Mouse (Mus musculus): ENCODE measurements around the gene Slc2a10. TPM values are rescaled to one million over a fixed set of nuclear protein-coding genes. Genes with fewer than 3 reads are reported as not detected.
A peak's percentile ranks its signal among the peaks of the same experiment; 100 is the strongest.
"Not testable (repeated sequence)": the region's sequence is repeated elsewhere in the genome, so short reads cannot be mapped to it uniquely, and the experiment has no call there.

The Slc2a10 gene
- polyA plus RNA-seq, 1 experiment = 0.40 TPM

DNA sequence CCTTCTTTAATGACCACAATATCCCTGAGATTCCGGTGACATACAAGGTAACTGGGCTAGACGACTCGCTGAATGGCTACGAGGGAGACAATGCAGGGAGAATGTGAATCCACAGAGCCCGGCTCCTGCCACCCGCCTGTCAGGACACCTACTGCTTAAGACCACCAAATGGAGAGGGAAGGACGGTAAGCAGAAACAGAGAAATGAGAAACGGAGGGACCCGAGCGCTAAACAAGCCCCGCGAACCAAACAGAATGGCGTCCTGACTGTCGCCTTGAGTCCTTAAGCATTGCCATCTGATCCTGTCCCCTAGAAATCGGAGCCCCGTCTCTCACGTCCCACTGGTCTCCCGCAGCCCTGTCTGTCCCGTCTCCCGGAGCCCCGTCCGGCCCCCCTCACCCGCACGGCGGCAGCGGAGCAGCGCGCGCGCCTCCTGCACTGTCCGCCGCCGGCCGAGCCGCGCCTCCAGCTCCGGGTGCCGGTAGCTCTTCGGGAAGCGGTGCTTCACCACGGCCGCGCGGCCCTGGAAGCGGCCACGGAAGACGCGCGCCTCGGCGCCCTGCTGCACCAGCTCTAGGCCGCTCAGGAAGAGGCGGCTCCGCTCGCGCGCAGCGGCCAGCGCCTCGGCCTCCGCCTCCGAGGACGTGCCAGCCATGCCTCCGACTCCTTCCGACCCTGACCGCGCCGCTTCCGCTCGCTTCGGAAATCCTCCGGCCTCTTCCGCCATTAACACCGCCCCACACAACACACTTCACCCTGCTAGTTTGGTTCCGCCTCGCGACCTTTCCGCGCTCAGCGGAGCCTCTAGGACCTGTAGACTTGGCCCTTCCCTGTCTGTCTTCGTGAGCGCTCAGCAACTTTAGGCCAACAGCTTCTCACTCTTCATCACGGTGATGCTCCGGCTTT is 10.7 kb upstream of the Slc2a10 start, which contains the start of gene Trp53rka:
Gene Trp53rka, minus strand, starts transcription at position 677 of the 906 bp plus-strand sequence.
- H3K4me3 ChIP-seq (ENCODE audit: insufficient read depth, low read depth, low read length) = peak within 1 kb of the TSS; percentile 73
- peaks cover 4% of the 10 kb centered on the region; the same call in 1 of the 2 replicates for H3K4me1 ChIP-seq (ENCODE audit: control insufficient read depth, insufficient read depth, insufficient read length, low read length)
- H3K27ac ChIP-seq (replicated peaks; ENCODE audit: low read depth, low read length) = peak within 1 kb of the TSS; percentile 73

DNA sequence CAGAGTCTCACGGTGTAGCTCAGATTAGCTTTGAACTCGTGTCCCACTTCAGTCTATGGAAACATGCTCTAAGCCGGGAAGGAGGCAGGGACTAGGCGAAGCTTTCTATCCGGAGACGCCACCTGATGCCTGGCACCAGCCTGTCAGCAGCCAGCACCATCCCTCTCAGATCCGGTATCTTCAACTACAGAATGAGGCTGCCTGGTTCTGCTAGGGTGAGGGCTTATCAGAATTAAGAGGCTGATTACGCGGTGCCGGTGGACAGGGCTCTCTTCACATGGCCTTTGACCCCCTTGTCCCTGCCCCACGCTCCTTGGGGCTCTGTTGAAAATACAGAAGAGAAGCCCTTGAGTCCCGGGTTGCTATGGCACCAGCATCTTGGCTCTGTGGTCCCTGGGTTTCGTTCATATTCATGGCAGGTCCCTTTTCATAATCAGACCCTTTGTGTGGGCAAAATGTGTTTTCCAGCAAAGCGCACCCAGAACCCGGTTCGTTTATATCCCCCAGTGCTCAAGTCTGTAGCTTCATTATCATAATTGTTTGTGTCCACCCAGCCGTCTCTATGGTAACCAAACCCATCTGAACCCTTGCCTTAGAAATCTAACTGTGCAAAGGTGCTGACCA is 9.9 kb upstream of the Slc2a10 start:
- Histone ChIP-seq H3K4me3 (ENCODE audit: insufficient read depth, low read depth, low read length) (peak overlapping the region; percentile 73), H3K27ac (replicated peaks; ENCODE audit: low read depth, low read length) (peak overlapping the region; percentile 73), H3K4me1 (ENCODE audit: control insufficient read depth, insufficient read depth, insufficient read length, low read length) (peaks cover 4% of the 10 kb centered on the region; the same call in 1 of the 2 replicates)

DNA sequence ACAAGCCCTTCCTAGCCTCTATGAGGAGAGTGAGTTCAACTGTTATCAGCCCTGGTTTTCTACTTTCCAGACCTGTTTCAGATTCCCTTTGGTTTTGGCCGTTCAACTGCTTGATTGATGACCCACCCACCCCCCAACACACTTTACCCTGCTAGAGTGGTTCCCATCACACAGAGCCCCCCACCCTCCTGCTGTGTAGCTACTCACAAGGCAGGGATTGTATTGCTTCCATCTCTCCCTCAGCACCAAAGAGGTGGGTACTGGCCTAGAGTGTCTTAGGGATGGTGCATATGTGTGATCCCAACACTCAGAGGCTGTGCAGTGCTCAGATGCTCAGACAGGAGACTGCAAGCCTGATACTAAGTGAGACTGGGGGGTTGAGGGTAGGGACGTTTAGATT is 9.1 kb upstream of the Slc2a10 start:
- H3K4me3 ChIP-seq (ENCODE audit: insufficient read depth, low read depth, low read length) = no peak overlapping the region
- H3K27ac ChIP-seq (replicated peaks; ENCODE audit: low read depth, low read length) = no peak overlapping the region
- H3K4me1 ChIP-seq (ENCODE audit: control insufficient read depth, insufficient read depth, insufficient read length, low read length) = peaks cover 4% of the 10 kb centered on the region; the same call in 1 of the 2 replicates

DNA sequence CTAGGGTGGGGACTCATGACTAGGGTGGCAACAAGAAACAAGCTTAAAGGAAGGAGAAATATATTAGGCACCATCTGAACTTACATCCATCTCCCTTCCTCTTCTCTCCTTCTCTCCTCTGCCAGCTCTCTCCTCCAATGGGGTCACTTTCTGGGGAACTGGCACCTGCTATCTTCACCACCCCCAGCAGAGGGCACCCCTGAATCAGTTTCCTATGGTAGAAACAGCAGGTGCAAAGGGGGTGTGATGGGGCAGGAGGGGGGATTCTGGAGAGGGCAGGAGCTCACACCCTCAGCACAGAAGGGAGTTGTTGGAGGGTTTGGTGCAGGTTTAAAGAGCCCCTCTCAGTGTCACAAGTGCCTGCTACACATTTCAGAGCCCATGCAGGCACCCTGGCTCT is 7.3 kb upstream of the Slc2a10 start:
- Histone ChIP-seq H3K4me1 (ENCODE audit: control insufficient read depth, insufficient read depth, insufficient read length, low read length) (peaks cover 4% of the 10 kb centered on the region; the same call in 1 of the 2 replicates), H3K4me3 (ENCODE audit: insufficient read depth, low read depth, low read length) (no peak overlapping the region), H3K27ac (replicated peaks; ENCODE audit: low read depth, low read length) (no peak overlapping the region)

DNA sequence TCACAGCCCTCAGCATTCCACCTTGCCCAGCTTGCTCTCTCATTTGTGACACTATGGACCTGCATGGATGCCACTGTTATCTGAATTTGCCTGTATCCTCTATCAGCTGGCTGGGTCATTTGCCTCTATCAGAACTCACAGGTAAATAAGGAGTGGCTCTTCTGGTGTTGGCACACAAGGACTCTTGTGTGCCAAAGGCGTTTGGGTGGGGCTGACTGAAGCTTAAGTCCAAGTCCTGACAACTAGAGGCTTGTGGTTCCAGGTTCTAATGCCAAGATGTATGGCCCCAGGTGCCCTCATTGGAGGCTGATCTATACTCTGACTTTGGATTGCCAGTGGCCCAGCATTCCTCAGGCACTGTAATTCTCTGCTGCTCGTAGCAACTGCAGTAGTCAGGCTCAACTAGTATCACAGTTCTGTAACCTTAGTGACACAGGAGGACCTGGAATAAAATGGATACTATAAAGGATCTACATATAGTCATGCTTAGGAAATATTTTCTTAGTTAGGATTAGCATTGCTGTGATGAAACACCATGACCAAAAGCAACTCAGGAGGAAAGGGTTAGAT is 5.8 kb upstream of the Slc2a10 start:
- Histone ChIP-seq H3K27ac (replicated peaks; ENCODE audit: low read depth, low read length) (no peak overlapping the region), H3K4me3 (ENCODE audit: insufficient read depth, low read depth, low read length) (no peak overlapping the region), H3K4me1 (ENCODE audit: control insufficient read depth, insufficient read depth, insufficient read length, low read length) (peaks cover 4% of the 10 kb centered on the region; the same call in 1 of the 2 replicates)

DNA sequence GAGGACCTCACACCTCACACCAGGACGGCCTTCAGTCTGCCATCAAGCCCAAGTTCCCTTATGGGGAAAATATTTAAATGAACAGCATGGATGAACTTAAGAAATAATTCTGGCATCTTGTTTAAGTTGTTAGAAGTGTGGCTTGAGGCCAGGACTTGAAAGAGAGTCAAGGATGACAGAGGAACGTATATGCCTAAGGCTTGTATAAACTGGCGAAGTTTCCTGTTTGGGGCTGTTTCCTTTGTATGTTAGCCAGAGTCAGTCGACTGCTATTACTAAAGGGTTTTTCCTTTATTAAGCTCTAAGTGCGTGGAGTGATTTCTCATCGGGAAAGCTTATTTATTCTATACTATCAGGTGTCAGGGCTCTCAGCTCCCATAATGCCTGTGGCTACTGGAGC is 4.8 kb upstream of the Slc2a10 start:
- no peaks in the 10 kb centered on the region; the same call in 1 of the 2 replicates for H3K4me1 ChIP-seq (ENCODE audit: control insufficient read depth, insufficient read depth, insufficient read length, low read length)
- no peak overlapping the region for H3K27ac ChIP-seq (replicated peaks; ENCODE audit: low read depth, low read length)
- H3K4me3 ChIP-seq (ENCODE audit: insufficient read depth, low read depth, low read length) = no peak overlapping the region

DNA sequence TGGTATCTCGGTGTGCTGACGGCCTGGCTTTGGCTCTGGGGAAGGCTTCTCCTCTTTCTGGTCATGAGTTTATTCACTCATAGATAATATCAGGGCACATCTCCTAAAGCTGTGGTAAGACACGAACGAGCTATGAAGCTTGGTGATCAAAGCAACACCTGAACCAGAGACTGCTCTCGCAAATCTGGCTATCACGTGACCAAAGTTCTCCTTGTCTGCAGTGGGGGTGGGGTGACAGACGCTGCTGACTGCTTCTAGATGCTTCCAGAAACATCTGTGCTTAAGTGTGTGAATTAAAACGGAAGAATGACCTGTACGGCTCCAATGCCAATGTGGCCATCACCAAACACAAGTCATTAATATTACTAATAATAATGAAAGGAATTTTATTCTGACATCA is 6.1 kb downstream of the Slc2a10 start:
- Histone ChIP-seq H3K4me3 (ENCODE audit: insufficient read depth, low read depth, low read length) (no peak overlapping the region), H3K27ac (replicated peaks; ENCODE audit: low read depth, low read length) (no peak overlapping the region), H3K4me1 (ENCODE audit: control insufficient read depth, insufficient read depth, insufficient read length, low read length) (no peaks in the 10 kb centered on the region)

DNA sequence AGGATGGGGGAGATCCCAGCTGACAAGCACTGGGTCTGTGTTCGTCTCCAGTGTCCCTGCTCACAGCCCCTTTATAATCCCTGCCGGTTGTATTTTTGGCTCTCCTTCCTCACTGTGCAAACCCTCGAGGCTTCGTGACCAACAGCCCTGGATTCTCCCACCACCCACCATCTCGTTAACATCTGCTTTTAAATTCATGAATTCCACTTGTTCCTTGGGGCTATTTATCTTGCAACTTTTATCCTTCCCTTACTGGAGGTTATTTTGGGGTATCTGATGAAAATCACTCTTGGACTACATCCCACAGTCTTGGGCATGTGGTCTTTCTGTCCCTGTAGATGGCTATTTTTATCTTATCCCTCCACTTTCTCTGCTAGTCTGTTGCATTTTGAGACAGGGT is 6.9 kb downstream of the Slc2a10 start:
- no peak overlapping the region for H3K4me3 ChIP-seq (ENCODE audit: insufficient read depth, low read depth, low read length)
- no peaks in the 10 kb centered on the region for H3K4me1 ChIP-seq (ENCODE audit: control insufficient read depth, insufficient read depth, insufficient read length, low read length)
- no peak overlapping the region for H3K27ac ChIP-seq (replicated peaks; ENCODE audit: low read depth, low read length)

DNA sequence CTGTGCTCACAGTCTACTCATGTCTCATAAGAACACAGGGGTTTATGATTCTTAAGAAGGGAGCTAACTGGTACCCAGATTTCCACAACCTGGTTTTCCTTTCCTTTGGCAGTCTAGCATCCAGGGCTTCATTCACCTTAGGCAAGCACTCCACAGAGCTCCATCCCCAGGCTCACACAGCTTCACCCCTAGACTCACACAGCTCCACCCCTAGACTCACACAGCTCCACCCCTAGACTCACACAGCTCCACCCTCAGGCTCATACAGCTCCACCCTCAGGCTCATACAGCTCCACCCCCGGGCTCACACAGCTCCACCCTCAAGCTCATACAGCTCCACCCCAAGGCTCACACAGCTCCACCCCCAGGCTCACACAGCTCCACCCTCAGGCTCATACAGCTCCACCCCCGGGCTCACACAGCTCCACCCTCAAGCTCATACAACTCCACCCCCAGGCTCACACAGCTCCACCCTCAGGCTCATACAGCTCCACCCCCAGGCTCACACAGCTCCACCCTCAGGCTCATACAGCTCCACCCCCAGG is 7.4 kb downstream of the Slc2a10 start:
- not testable (repeated sequence) for H3K4me1 ChIP-seq (ENCODE audit: control insufficient read depth, insufficient read depth, insufficient read length, low read length)

DNA sequence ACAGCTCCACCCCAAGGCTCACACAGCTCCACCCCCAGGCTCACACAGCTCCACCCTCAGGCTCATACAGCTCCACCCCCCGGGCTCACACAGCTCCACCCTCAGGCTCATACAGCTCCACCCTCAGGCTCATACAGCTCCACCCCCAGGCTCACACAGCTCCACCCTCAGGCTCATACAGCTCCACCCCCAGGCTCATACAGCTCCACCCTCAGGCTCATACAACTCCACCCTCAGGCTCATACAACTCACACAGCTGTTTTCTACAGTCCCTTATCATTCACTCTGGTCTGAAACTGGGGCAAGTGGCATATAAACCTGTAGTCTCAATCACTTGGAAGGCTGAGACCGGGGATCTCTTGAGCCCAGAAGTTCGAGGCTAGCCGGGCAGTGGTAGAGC is 7.9 kb downstream of the Slc2a10 start:
- H3K4me1 ChIP-seq (ENCODE audit: control insufficient read depth, insufficient read depth, insufficient read length, low read length); H3K27ac ChIP-seq (replicated peaks; ENCODE audit: low read depth, low read length); H3K4me3 ChIP-seq (ENCODE audit: insufficient read depth, low read depth, low read length): not testable (repeated sequence)

More for the DNA sequence above, 7.4 kb downstream of the Slc2a10 start:
- not testable (repeated sequence) for H3K27ac ChIP-seq (replicated peaks; ENCODE audit: low read depth, low read length); H3K4me3 ChIP-seq (ENCODE audit: insufficient read depth, low read depth, low read length)

DNA sequence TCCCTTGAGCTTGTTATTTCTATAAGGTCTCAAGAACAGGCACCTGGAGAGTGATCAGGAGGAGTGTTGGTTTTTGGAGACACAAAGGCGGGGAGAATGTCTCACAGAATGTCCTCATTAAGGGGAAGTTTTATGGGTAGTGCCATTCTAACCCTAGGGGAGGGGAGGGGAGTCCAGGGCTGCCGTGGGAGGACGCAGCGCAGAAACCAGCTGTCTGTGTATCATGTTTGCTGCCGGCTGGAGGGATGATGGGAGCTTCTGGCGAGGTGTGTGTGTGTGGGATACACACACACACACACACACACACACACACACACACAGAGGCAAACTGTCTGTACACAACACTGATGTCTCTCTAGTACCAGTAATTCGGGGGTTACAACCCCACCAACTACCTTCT is 8.8 kb downstream of the Slc2a10 start:
- H3K27ac ChIP-seq (replicated peaks; ENCODE audit: low read depth, low read length) = no peak overlapping the region
- H3K4me3 ChIP-seq (ENCODE audit: insufficient read depth, low read depth, low read length) = no peak overlapping the region
- no peaks in the 10 kb centered on the region for H3K4me1 ChIP-seq (ENCODE audit: control insufficient read depth, insufficient read depth, insufficient read length, low read length)

DNA sequence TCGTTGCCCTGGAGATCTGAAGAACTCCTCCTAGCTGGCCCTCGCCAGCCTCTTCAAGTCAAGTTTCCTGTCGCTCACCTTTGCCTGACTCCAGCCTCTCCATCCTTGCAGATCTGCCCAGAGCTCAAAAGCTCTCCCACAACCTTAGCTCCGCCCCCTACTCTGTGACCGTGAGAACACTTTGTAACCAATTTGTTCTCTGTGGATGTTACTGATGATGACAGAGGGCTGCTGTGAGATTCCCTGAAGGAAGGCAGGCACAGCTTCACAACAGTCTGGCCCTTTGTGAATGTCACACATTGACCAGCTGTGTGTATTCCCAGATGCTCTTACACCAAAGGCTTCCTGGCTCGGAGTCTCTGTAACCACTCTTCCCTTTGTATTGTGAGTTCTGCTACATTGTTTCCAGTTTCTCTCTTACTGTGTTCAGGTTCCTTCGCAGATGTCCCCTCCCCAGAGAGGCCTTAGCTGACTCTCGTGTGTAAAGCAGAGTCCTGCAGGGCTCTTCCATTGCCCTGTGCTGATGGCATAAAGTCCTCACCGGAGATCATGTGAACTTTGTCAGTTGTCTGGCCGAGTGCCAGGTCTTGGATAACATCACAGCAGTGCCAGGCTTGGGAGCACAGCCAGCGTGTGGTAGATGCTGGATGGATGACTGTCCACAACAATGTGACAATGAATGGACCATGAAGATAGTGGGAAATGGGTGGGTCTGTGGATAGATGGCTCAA is 9.4 kb downstream of the Slc2a10 start:
- no peak overlapping the region for H3K4me3 ChIP-seq (ENCODE audit: insufficient read depth, low read depth, low read length)
- H3K4me1 ChIP-seq (ENCODE audit: control insufficient read depth, insufficient read depth, insufficient read length, low read length) = no peaks in the 10 kb centered on the region
- H3K27ac ChIP-seq (replicated peaks; ENCODE audit: low read depth, low read length) = no peak overlapping the region

DNA sequence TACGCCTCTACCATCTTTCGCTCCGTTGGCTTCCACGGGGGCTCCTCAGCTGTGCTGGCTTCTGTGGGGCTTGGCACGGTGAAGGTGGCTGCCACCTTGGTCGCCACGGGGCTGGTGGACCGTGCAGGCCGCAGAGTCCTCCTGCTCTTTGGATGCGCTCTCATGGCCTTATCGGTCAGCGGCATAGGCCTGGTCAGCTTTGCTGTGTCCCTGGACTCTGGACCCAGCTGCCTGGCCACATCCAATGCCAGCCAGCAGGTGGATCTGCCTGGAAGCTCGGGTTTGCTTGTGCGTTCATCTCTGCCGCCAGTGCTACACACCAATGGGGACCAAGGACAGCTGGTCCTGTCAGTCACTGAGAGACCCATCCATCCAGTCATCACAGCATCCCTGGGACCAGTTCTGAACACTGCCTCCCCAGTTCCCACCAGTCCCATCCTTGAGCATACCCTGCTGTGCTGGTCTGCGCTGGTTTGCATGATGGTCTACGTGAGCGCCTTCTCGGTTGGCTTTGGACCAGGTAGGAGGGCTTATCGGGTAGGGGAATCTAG is 11.7 kb downstream of the Slc2a10 start:
- no peak overlapping the region for H3K27ac ChIP-seq (replicated peaks; ENCODE audit: low read depth, low read length)

DNA sequence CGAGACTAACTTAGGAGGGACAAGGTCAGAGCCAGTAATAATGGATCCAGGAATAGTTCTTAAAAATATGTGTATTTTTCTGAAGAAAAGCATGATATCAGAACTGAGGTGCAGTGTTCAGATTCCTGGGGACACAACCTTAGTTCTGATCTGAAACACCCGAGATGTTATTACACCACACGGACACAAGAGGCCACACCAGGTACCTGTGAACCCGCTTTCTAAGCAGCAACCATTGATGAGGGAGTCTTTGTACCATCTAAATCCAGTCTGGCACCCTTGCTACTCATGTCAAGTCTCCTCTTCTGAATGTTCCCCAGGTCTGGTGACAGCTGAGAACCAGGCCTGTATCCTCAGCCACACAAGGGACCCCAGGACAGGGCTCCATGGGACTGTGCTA is 22.0 kb downstream of the Slc2a10 start:
- Histone ChIP-seq H3K27ac (replicated peaks; ENCODE audit: low read depth, low read length) (no peak overlapping the region), H3K4me1 (ENCODE audit: control insufficient read depth, insufficient read depth, insufficient read length, low read length) (no peaks in the 10 kb centered on the region), H3K4me3 (ENCODE audit: insufficient read depth, low read depth, low read length) (no peak overlapping the region)

More for the DNA sequence above, 11.7 kb downstream of the Slc2a10 start:
- Histone ChIP-seq H3K4me3 (ENCODE audit: insufficient read depth, low read depth, low read length) (no peak overlapping the region), H3K4me1 (ENCODE audit: control insufficient read depth, insufficient read depth, insufficient read length, low read length) (no peaks in the 10 kb centered on the region)
